Mouse (Mus musculus) inflammation-experienced regulatory T-cells, adult 6 months (primary cell): ENCODE measurements around the gene Phlpp2. TPM values are rescaled to one million over a fixed set of nuclear protein-coding genes. Genes with fewer than 3 reads are reported as not detected.

Experiments
- ATAC-seq: one replicate; pipeline ENCODE4 v1.8.0; 2017
- polyA plus RNA-seq, 3 experiments: library from polyadenylated mRNA; unstranded; fragments of 100-300 nt; shearing (Covaris generic); gene quantifications; one replicate each; pipeline ENCODE4 v1.2.1; 2017

Gene Phlpp2
- polyA plus RNA-seq, 3 experiments from 2014 or later = 0.66 to 1.7 (median 1.1) TPM

DNA sequence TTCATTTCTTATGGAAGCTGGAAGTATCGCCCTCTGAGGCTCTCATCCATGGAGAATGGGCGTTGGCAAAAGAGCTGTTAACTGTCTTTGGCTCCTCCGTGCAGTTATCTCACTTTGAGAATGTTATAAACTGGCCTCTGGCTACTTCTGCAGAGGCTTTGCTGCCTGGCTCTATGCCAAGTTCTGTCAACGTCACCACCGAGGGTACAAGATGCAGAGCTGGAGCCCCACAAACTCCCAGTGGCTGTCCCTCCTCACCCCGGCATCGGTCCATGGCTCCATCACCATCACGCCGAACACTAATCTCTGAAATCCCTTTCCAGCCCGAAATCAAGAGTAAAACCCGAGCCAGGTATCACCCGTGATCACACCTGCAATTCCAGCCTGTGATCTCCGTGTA lies 95.1 kb downstream of the Phlpp2 start:
- no peak for ATAC-seq

DNA sequence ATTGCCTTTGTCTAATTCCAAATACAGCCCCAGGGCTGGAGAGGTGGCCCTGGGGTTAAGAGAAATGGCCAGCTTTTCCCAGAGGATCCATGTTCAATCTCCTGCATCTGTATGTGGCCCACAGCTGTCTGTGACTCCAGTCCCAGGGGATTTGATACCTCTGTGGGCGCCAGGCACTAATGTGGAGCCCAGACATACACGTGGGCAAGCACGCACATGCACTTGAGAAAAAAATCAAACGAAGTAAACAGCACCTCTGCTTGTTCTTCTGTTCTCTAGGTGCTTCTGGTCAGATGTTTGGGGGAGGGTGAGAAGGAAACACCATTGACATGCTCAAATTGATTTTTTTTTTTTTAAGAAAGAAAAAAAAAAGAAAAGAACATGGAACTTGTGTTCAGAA lies 95.8 kb downstream of the Phlpp2 start:
- no peak for ATAC-seq

DNA sequence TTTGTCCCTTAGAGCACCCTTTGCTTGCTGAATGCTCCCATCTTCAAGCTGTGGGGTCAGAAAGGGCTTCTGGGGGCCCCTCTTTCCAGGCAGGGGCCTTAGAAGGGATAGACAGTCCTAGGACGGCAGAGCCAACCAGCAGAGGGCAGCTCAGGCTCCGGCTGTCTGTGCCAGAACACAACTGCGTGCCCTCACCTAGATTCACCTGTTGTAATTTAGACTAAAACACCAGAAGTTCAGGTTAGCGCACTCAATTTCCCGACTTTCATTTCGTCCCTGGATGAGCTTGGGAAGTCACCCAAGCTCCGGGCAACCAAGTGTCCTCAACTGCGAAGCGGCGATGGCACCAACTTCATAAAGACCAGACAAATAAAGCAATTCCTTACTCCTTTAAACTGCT lies 100.5 kb downstream of the Phlpp2 start:
- ATAC-seq = no peak

DNA sequence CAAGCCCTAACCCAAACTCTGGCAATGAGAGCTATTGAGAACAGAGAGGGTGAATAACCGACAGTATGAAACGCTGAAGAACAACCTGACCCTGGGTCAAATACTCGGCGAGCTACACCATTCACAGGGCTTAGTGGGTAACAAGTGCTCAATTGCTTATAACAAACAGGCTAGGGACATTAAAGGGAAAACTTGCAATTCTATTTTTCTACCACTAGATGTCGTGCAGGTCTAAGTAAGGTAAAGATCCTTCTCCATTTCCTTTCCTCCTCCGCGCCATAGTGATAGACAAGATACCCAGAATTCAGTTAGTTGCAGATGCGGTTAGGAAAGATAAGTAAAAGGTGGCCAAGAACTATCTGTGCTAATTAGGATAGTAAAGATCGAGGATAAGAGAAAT lies 102.0 kb downstream of the Phlpp2 start:
- peak; percentile 41 for ATAC-seq

DNA sequence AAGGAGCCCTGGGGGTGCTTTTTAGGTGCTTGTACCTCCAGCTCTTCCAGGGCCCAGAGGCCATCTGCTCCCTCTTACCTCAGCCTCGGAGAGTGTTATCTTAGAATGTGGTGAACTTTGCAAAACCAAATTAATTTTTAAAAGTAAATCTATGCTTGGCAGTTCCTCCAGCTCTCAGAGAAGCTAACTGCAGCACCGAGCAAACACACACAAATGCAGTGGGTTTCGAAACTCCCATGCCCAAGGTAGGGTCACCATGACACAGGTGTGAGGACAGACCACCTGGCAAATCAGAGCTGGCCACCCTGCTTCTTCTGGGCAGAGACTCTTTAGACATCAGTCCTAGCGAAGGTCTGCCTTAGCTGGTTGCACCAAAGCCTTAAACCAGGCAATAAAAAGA lies 104.6 kb downstream of the Phlpp2 start:
- no peak for ATAC-seq

DNA sequence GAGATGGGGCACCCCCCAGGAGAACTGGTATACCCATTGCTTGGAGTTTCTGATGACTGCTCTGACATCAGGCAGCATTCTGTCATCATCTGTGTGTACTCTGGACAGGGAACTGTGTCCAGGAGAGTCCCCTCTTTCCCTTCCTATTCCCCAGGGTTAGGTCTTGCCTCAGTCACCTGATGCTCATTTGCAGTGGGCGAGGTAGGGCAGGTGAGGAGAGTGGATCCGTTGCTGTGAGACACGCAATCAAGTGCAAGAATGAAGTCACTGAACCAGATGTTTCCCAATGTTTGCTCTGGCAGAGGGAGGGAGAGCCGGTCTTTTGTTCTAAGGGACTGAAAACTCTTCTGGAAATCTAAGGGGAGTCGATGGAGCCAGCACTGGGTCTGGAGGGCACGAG lies 111.0 kb downstream of the Phlpp2 start:
- ATAC-seq = no peak

DNA sequence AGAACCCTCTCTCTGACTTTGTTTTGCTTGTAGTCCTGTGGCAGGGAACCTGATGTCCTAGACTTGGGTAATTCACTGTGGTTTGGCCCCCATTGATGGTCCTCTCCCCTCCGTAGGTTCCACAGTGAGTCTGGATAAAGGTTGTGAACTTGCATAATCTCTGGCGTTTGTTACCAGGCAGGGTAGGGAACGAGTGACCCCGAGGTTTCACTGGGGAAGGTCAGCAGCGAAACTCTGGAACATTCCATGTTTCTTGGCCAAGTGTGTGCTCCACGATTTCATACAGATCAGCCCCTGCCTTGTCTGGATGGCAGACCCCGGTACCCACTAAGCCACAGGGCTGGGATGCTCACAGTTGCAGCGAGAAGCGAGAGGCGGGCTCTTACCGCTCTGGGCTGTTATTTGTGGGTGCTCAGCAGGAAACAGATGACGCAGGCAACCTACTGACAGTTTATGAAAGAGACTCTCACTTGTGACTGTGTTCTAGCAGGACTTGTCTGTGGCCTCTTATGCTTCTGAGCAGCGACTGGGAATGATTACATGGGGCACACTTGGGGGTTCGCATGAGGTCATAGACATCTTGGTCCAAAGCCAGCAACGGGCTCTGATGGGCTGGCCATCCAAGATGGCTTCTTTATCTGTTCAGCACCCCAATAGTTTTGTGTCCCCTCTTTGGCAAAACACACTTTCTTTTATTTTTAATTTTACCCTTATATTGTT lies 114.2 kb downstream of the Phlpp2 start:
- no peak for ATAC-seq

DNA sequence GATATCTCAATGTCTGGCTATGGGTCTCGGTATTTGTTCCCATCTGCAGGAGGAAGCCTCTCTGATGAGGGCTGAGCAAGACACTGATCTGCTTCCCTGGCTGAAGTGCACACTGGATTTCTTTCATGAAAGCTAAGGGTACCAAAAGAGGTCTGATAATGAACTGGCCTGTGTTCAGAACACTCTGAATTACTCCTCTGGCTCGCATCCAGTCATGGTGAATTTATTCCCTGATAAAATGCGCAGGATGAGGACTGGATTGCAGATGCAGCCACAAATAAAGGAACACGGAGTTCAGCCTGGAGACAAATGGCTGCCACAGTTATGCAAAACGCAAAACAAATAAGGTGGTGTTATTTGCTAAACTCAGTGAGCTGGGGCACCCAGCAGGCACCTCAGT lies 115.6 kb downstream of the Phlpp2 start:
- no peak for ATAC-seq

DNA sequence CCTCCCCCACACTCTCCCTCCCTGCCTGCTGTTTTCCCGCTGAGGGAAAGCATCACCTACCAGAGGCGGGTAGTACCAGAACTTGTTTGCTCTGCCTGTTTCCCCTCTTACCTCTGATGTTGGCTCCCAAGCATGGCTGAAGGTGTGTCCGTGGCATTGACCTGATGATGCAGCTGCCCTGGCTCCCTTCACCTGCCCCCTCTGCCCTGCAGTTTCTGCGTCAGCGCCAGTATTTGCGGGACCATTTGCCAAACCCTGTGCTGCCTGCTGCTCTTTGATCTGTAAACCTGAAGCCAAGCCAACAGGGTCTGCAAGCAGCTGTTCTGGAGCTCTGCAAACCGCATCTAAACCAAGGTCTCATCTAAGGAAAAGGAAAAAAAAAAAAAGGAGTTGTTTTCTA lies 118.0 kb downstream of the Phlpp2 start:
- ATAC-seq = no peak

DNA sequence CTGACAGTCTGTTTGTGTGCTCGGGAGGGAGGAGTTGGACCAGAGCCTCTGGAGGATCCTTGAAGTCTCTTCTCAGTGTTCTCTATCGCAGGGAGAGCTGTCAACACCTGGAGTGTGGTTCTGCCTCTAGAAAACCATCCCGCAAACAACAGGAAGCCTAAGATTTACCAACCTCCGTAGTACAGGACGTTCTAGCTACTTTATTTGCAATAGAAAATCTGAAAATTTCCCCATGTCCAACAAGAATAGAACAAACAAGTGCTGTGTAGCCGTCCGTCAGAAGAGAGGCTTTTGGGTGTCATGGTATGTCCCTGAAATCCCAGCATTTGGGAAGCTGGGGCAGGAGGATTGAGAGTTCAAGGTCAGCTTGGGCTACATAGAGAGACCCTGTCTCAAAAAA lies 119.4 kb downstream of the Phlpp2 start:
- no peak for ATAC-seq

DNA sequence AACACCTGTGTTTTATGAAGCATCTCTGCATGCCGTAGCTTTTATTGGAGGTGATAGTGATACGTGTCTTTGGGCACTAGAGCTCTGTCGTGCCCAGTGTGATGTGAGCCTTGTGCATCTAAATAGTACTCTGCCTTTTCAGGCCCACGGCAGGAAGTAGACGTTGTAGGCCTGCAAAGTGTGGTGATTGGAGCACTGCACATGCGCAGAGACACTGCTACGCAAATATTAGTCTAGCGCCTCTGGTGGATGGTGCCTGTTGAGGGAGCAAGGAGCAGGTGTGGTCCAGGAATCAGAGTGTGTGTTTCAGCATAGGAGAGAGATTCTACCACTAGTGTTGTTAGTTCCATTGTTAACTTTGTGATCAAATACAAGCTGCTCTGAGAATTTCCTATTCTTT lies 120.8 kb downstream of the Phlpp2 start:
- no peak for ATAC-seq

DNA sequence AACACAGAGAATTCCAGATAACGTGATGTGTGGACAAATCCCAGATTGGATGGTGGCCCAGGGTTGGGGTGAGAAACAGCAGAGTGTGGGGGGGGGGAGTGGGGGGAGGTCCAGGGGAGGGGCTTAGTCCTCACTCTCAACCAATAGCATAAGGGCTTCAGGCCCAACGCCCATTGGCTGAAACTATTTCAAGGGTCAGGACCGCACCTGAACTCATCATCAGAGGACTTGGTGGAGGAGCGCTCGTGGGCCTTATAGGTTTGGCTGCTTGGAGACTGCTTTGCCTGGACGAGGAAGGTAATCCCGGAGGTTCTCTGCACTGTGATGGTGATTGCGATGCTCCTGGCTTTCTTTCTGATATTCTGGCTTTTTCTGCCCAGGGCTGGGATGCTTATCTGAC lies 121.9 kb downstream of the Phlpp2 start, which contains the start of gene Tat:
Gene Tat, plus strand, starts transcription at position 214 of the 400 bp plus-strand sequence.
- ATAC-seq = no peak

DNA sequence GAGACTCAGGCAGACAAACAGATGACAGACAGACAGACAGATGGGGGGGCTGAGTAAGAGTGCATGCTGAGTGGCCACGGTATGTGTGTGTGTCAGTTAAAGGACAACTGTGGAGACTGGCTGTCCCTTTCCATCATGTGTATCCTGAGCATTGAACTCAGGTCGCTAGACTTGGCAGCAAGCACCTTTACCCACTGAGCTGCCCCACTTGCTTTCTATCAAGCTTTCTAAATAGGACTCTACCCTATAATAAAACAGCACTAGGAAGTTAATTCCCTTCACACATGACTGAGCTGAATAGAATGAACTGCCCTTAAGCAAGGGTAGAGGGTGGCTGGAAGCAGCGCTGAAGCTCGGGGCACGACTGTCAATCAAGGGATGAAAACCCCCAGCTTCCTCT lies 123.8 kb downstream of the Phlpp2 start:
- no peak for ATAC-seq

DNA sequence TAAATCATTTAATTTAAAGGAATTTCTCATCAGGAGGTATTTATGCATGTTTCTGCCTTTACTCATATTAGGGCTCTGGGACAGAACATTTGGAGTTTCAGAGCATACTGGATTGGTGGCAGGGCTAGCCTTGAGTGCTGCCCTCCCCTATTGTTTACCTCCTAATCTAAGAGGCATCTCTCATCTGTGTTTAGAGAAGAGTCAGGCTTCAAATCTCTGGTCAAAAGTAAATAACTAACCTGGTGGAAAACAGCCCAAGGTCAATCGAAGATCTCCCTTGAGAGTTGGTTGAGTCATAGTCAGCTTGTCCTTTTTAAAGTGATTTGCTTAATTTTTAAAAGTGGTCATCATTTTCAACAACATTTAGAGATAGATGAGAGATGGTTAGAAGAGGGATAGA lies 124.6 kb downstream of the Phlpp2 start:
- ATAC-seq = no peak

Other genes with a start within 250 kb of the Phlpp2 start
- 100 to 1,000 TPM; 103 to 143 (median 127) TPM for gene Ist1, start 175.3 kb upstream of the Phlpp2 start, polyA plus RNA-seq
- 1 to 10 TPM; 3.5 to 9.7 (median 6.0) TPM for gene Zfp821, start 163.0 kb upstream of the Phlpp2 start, polyA plus RNA-seq
- 1 to 10 TPM; 3.0 to 4.6 (median 3.2) TPM for gene Atxn1l, start 130.8 kb upstream of the Phlpp2 start, polyA plus RNA-seq
- 10 to 100 TPM; 30.6 to 35.3 (median 31.2) TPM for gene Ap1g1, start 90.0 kb upstream of the Phlpp2 start, polyA plus RNA-seq
- not detected for gene Marveld3, start 93.7 kb downstream of the Phlpp2 start, polyA plus RNA-seq
- gene Tat, start 121.9 kb downstream of the Phlpp2 start, polyA plus RNA-seq = not detected
- gene Chst4, start 171.2 kb downstream of the Phlpp2 start, polyA plus RNA-seq = not detected
- 1 to 10 TPM; 3.0 to 7.1 (median 4.1) TPM for gene Zfp612, start 211.2 kb downstream of the Phlpp2 start, polyA plus RNA-seq
- gene Gm21964, start 232.7 kb downstream of the Phlpp2 start, polyA plus RNA-seq = not detected
- gene Gm17720, start 234.2 kb downstream of the Phlpp2 start, polyA plus RNA-seq = not detected